Mouse (Mus musculus) heart, adult 8-10 months (tissue): ENCODE measurements around the gene Lman2l. TPM values are rescaled to one million over a fixed set of nuclear protein-coding genes. Genes with fewer than 3 reads are reported as not detected.

Experiments
- DNase-seq: peaks from one replicate; pipeline ENCODE4 v3.0.0; 2022; ENCODE audit warnings: low spot score
- total RNA-seq, 4 experiments: library from RNA; stranded (reverse); gene quantifications; 2 replicates each; pipeline ENCODE4 v1.2.4; 2022

The Lman2l gene
- 10 to 100 TPM; 26.3 to 29.4 (median 27.8) TPM for total RNA-seq

DNA sequence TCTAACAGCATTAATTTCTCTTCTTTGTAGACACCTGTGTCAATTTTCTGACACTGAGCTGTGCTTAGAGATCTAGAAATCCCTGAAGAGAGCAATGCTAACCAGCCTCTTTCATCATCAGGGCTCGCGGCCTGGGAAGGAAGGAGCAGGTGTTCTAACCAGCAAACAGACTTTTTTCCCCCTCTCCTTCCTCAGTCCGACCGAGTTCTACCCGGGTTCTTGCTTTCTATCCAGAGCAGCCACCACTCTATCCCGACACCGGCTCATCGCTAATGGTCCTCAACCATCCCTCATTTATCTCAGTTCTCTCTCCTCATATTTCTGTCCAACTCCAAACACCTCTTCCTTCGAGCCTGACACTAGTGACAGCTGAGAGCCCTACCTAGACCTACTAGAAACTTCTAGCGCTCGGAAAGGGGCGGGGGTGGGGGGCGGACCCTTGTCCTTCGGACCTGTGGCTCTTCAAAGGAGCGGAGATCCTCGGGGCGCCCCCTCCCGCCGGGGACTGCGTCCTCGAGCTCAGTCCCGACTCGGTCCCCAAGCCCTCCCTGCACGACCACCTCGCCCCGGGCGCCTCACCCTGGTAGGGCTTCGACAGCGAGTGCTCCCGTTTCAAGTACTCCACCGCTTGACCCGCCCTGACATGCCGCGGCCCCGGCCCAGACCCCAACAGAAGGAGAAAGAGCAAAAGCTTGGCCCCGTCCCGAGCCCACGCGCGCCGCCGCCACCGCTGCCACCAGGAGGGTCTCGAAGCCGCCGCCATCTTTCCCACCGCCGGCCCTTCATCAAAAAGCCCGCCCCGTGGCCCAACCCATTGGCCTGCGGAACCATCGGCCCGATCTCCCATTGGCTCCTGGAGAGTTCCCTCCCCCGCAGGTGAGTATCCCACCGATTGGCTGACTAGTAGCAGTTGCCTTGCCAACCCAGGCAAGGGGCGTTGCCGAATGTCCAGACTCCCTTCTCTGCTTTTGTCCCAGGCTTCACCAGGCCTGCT, at the start of gene Lman2l:
Gene Lman2l (minus strand): TSS at position 801 of the 994 bp plus-strand sequence.
- DNase-seq: peak; percentile 96

DNA sequence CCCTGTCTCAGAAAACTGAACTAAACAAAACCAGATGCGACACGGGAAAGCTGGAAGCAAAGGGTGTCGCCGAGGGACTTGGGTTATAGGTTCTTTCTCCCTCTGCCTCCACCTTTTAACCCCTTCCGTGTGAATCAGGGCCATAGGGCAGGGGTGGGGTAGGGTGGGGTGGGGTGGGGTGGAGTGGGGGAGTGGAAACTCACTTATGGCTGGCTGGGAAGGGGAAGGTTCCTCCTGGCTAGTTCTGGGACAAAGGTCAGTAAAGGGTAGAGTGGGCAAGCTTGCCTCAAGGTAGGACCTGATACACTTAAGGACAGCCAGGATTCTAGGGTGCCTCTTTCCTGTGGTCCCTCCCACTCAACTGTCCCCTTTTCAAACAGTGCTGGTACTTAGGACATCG, 48.2 kb upstream of the Lman2l start:
- DNase-seq: no peak

DNA sequence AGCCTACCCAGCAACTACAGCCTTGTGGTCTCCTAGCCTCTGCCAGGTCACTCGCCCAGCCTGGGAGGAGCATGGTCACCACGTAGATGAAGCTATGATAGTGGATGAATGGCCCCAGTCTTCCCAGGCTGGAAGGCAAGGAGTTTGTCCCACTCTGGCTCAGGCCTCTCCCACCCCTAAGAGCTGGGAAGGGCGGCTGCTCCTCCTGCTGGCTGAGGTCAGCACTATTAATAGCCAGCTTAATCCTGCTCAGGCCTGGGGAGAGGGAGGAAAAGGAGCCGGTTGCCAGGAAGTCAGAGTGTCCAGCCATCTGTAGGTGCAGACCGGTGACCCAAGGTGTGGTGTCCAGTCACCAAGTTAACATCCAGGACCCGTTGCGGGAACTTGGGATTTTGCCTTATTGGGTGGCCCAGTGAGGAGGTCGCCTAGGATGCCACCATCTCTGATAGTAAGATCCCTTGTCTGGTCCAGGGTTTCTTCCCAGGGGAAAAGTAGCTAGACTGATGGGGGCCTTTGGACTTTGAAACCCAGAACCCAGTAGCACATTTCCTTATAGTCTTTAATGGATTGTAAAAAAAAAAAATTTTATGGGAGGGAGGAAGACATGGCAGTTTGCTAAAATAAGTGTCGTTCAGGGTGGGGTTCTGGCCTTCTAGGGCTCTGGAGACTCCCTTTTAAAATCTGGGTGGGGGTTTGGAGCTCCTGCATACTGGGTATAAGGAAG, 47.5 kb upstream of the Lman2l start:
- DNase-seq: peak; percentile 61

DNA sequence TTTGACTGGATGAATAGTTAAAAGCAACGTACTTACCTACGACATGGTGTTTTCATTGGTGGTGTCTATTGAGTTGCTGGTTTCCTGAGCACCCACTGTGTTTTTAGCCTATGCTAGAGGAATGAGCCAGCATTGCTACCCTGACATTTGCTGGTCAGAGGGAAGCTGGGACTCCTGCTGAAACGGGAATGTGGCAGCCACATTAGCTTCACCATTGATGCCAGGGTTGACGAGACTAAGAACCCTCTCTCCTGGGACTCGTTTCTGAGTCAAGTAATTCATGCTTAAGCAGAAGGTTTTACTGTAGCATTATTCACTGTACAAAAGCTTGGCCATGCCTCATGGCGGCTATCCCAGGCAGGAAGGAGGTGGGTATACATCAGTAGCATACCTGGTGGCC, 44.6 kb upstream of the Lman2l start:
- DNase-seq: no peak

DNA sequence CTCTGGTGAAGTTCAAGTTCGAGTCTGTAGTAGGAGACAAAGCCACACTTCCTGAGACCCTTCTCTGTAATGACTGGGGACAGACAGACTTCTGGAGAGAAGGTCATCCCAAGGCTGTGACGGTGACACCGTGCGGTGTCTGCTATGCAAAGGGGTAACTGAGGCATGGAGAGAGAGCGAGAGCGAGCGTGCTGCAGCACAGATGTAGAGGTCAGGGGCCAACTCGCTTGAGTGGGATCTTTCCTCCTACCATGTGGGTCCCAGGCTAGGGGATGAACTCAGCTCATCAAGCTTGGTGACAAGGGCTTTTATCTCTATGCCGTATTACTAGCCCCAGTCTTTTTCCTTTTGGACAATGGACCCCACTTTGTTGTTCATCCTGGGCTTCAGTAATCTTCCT, 42.0 kb upstream of the Lman2l start:
- no peak for DNase-seq

DNA sequence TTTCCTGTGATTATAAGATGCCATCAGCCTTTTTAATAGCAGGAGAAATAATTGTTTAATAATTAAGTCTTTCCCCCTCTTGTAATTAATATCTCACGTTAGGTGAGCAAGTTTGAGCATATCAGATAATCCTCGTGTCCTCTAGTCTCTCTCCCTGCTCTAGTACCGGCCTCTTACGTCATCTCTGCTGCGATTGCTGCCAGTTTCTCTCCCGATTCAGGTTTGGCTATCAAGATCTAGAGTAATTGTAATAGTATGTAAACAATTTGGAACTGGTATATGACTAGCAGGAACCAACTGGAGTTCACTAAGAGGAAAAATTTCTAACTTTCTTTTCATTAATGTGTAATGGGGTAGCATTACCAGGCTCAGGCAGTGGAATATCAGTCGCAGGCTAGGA, 40.0 kb upstream of the Lman2l start:
- DNase-seq: no peak

DNA sequence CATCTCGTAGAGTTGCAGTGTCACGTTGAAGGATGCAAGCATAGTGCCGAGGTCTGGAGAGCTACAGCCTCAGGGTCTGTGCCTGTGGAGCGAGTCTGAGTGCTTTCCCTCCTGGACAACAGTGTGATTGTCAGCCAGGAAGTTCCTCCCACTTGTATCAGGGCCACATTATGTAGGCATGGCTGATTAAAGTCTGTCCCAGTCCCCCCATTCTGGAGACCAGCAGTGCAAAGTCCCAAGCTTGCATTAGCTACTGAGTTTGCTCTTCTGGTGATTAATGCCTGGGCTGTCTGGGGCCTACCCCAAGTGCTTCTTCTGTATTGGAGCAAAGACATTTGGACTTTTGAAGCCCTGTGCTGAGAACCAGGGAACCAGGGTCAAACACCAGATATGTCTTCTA, 38.8 kb upstream of the Lman2l start:
- no peak for DNase-seq

DNA sequence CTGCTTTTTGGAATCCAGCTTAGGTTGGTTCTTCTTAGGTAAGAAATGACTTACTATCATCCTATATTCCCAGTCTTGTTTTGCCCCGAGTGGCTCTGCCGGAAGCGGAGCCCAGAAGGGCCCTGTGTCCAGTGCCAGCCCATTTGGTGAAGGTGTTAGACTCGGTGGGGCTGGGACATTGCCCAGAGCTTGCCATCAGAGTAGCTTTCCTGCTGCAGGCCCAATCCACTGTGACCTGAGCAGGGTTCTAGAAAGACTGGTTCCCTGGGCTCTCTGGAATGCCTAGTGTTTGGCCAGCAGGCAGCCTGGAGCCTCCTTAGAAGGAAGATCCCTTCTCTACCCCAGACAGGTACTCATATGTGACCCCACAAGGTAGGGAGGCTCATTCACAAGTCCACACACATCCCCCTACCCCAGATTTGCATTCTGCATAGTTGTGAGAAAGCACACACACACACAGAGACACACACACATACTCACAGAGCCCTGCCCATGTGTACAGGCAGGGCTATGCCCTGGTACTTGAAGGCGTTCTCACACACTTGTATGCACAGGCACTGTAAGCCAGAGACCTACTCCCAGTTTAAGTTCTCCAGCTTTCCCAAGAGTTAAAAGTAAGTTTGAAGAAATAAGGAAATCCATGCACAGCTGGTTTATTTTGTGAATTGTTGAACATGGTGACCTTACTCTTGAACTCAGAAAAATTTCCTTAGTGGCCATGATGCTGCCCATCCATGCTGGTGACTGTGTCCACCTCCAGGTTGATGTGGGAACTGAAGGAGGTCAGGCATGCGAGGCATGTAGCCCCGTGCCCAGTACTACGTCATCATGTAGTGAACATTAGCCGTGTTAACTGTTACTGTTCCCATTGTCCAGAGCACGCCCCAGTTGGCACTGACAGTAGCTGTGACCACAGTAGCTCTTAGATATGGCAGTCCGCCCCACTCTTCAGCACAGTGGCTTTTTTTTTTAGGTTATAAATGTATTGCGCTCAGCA, 35.1 kb upstream of the Lman2l start:
- DNase-seq: no peak

DNA sequence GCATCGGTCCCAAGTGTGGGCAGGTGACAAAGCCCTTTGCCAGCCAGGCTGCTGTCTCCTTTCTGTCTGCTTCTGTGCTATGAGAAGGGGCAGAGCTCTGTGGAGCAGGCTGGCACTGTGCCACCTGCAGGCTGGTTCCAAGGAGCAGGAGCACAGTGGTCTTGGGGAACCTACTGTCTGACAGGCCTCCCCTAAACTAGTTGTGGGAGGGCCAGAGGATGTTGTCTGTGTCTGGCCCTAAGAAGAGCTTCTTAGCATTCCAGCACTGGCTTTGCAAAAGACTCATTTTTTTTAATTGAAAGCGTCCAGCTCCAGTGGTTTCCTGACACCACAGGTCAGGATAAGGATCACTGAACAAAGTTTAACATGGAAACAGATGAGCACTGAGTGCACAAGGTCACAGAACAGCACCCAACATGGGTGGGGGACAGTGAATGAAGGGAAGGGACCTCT, 33.3 kb upstream of the Lman2l start:
- no peak for DNase-seq

DNA sequence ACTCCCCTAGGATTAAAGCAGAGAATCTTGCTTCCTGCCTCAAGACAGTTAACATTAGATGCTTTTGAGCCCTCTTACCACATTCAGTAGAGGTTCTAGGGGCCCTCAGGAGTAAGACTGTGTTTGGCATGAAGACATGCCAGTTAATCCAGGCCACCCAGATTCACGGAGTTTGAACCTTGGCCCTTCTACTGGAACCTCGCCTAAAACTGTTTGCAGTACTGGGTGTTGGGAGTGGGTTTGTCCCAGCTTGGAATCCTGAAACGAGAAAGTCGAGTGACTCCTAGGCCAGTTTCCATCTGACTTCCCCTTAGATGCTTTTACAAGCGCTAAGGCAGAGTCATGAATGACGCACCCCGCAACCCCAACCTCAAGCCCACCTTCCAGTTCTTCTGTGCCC, 31.4 kb upstream of the Lman2l start:
- DNase-seq: no peak

DNA sequence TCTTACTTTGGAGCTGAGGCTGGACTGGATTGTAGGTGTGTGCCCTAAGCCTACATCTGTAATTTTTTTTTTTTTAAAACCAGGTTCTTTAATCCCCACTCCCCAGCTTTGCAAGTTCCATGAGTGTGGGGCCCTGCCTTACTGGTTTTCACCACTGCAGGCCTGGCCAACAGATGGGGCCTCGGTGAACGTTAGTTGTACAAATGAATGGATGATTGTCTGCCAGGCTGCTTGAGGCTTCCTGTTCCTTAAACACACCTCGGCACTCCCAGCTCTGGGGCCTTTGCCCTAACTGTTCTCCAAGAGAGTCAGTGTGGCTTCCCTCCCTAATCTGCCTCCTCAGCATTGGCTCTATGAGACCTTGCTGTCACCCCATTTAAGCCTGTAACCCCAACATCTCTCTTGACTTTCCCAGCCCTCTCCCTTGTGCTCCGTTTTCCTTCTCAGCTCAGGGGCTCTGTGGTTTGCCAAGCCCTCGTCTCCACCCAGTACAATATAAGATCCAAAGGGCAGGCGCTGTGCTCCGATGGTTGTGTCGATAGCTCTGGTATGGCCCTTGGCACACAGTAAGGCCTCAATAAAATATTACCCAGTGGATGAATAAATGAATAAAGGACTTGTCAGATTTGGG, 30.5 kb upstream of the Lman2l start:
- DNase-seq: no peak

DNA sequence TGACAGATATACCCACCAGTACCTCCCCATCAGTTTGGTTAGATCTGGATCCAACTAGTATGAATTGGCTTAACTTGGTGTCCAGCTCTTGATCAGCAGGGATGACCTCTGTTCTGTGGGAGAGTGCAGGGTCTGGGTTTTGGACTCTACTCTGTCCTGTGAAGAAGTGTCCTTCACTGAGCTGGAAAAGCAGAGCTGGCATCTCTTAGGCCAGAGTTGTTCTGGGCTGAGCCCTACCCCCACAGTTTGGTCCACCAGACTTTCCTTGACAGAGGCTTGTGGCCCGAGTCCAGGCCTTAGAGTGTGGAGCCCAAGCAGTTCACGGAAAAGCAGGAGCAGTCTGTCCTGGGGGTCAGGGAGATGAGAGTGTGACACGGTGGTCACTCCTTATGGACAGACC, 29.6 kb upstream of the Lman2l start:
- no peak for DNase-seq

DNA sequence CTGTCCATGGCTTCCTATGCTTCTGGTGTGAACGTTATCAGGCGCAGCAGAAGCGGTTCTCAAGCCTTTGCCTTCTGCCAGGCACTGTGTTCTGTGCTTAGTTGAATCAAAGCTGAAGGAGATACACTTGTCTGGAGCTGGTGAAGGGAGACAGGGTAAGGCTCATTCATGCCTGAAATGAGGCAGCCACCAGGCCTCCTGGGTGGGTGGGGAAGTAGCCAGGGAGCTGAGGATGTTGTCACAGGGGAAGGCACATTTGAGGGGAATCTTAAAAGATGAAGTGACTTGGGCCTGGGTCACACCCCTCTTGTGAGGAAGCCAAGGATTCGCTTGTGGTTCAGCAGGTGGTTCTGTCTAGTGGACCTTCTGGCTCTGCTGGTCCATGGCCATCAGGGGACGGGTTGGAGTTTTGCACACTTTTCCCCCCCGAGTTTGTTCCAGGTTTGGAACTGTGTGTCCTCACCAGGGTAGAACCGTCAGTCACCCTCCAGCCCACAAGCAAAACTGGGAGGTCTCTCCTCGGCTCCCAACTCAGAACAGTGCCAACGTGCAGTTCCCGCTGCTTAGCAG, 28.2 kb upstream of the Lman2l start:
- no peak for DNase-seq

DNA sequence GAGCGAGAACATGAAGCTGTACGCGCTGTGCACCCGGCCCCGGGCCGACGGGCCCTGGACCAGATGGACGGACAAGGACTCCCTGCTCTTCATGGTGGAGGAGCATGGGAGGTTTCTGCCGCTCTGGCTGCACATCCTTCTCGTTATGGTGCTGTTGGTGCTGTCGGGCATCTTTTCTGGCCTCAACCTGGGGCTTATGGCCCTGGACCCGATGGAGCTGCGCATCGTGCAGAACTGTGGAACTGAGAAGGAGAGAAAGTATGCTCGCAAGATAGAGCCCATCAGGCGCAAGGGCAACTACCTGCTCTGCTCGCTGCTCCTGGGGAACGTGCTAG, 27.0 kb upstream of the Lman2l start:
- no peak for DNase-seq

DNA sequence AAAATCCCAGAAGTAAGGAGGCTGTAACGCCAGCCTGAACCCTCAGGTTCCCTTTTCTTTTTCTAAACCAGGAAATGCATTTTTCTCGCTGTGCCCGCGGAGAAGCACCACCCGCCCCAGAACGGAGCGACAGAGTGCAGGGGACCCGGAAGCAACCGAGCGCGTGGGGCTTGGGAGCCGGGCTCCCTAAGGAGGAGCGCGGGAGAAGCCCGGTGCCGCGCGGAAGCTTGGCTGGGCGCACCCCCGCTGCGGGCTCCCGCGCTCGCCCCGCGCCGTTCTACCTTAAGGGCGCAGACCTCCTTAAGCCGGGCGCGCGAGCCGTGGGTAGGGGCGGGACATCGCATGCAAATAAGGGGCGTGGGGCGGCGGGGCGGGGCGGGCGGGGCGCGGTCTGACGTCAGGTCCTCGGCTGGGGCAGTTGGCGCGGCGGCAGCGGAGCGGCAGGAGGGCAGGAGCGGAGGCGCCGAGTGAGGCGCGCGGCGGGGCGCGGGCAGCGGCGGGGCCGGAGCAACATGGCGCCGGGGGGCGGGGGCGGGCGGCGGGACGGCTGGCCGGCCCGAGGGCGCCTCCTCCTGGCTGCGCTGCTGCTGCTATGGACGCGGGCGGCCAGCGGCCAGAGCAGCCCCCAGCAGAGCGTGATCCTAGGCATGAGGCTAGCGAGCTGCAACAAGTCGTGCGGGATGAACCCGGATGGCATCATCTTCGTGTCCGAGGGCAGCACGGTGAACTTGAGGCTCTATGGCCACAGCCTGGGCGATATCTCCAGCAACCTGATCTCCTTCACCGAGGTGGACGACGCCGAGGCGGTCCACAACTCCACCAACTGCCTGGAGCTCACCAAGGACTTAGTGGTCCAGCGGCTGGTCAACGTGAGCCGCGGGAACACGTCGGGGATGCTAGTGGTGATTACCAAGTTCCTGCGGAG, 26.4 kb upstream of the Lman2l start, which contains the start of gene Cnnm4:
Gene Cnnm4 (plus strand): TSS at position 440 of the 925 bp plus-strand sequence.
- DNase-seq: peak; percentile 77

DNA sequence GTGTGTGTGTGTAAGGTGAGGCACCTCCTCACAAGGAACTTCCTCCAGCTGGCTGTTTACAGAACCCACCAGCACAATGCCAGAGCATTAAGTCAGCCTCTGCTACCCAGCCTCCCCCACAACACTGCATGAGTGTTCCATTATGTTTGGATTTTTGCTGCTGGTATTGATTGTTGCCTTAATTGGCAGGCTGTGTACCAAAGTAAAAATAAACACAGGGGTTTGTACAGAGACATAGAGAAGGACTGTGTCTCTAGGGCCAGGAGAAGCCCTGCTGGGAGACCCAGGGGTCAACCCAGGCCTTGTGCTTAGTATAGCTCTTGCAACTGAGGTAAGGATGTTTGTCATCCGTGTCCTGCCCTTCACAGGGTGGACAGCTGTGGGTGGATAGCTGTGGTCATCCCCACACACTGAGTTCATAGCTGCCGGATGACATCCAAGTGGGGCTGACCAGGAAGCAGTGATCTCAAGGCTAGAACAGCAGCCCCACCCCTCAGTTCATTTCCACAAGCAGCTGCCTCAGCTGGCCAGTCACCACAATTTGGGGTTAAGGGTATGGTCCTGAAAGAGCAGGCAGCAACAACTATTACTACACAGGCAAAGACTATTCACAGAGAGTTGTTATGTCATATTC, 24.9 kb upstream of the Lman2l start:
- DNase-seq: peak; percentile 35

DNA sequence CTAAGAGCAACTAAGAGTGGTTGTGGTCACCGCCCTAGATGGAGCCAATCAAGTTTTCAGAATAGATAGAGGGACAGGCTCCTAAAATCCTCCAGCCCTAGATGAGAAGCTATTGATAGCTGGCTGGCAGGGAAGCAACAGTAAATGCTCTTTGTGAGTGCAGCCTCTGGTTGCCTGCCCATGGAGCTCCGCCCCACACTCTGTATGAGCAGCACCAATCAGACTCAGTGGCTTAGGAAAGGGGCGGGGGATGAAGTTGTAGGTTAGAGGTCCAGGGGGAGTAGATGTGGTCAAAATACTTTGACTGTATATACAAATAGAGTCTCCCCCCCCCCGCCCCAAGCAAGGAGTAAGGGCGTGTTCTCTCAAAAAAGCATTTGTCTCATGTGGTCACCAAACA, 22.4 kb upstream of the Lman2l start:
- DNase-seq: no peak

DNA sequence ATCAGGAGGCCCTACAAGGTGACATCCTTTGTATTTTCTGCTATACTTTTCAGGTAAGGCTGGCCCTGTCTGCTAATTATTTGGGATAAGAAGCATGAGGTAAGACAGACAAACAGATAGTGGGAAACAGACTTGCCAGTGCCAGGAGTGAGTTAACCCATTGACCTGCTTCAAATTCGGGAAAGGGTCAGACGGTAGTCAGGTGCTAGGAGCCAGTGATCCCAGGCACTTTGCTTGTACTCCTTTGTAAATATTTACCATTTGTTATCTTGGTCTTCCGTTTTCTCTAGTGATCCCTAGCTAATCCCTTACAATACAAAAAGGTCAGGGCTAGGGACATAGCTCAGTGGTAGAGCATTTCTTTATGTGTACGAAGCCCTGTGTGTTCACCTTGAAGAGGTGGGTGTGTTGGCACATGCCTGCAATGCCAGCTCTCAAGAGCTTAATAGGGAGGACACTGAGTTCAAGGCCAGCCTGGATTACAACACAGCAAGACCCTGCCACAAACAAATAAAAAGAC, 20.6 kb upstream of the Lman2l start:
- DNase-seq: no peak

DNA sequence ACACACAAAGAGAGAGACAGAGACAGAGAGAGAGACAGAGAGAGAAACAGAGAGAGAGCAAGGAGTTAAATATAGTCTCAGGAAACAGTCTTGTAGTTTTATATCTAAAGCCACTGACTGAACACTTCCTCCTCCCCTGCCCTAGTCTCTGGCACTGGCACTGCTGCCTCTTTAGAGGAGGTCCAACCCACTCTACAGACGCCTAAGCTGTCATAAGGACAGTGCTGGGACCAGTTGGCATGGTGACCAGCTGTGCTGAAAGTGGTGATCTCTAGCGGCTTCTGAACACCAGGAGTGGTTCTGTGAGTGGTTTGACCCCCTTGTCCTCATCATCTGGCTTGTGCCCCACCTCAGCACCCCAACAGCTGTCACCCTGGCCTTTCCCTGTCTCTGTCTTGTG, 16.8 kb upstream of the Lman2l start:
- no peak for DNase-seq
